Mouse (Mus musculus): ENCODE measurements around the gene Nxpe4. TPM values are rescaled to one million over a fixed set of nuclear protein-coding genes. Genes with fewer than 3 reads are reported as not detected.
"Not testable (repeated sequence)": the region's sequence is repeated elsewhere in the genome, so short reads cannot be mapped to it uniquely, and the experiment has no call there.

Nxpe4 gene
- polyA plus RNA-seq, 1 experiment from 2014 or later, result 9.3 TPM

- no peaks in the 10 kb centered on the region for H3K4me1 ChIP-seq (ENCODE audit: control insufficient read depth, insufficient read depth, low read length)
- no peak overlapping the region for H3K9ac ChIP-seq (replicated peaks; ENCODE audit: low read depth, low read length)
- ATAC-seq (ENCODE audit: low read depth), result no peak
- no peaks in the 10 kb centered on the region for H3K9me3 ChIP-seq (ENCODE audit: control insufficient read depth, low read length)
- no peak overlapping the region for H3K4me2 ChIP-seq (ENCODE audit: low read depth, low read length)
- no peak overlapping the region for H3K4me3 ChIP-seq (ENCODE audit: low read depth, low read length)
- H3K36me3 ChIP-seq (ENCODE audit: control insufficient read depth, insufficient read depth, low read length), result no peaks in the 10 kb centered on the region
- 86% methylated on average over 10 of the region's 10 CpGs for WGBS
- no peak overlapping the region for H3K27ac ChIP-seq (ENCODE audit: low read depth, low read length)
- no peaks in the 10 kb centered on the region for H3K27me3 ChIP-seq (ENCODE audit: control insufficient read depth, insufficient read depth, low read length)
These were observed 245.9 kb downstream of the Nxpe4 start for GRCm38 (mm10) chr9:48407549-48408327.

GRCm38 (mm10) chr9:48410217-48411035 is 248.6 kb downstream of the Nxpe4 start:
- H3K36me3 ChIP-seq (ENCODE audit: control insufficient read depth, insufficient read depth, low read length), result no peaks in the 10 kb centered on the region
- H3K9me3 ChIP-seq (ENCODE audit: control insufficient read depth, low read length), result no peaks in the 10 kb centered on the region
- WGBS, result 87% methylated on average over 6 of the region's 6 CpGs
- no peaks in the 10 kb centered on the region for H3K27me3 ChIP-seq (ENCODE audit: control insufficient read depth, insufficient read depth, low read length)
- H3K4me1 ChIP-seq (ENCODE audit: control insufficient read depth, insufficient read depth, low read length), result no peaks in the 10 kb centered on the region
- H3K27ac ChIP-seq (ENCODE audit: low read depth, low read length), result no peak overlapping the region
- no peak overlapping the region for H3K4me2 ChIP-seq (ENCODE audit: low read depth, low read length)
- H3K9ac ChIP-seq (replicated peaks; ENCODE audit: low read depth, low read length), result no peak overlapping the region
- H3K4me3 ChIP-seq (ENCODE audit: low read depth, low read length), result no peak overlapping the region
- no peak for ATAC-seq (ENCODE audit: low read depth)

GRCm38 (mm10) chr9:48413591-48413990 is 251.8 kb downstream of the Nxpe4 start:
- Histone ChIP-seq H3K27ac (ENCODE audit: low read depth, low read length) (no peak overlapping the region), H3K27me3 (ENCODE audit: control insufficient read depth, insufficient read depth, low read length) (no peaks in the 10 kb centered on the region), H3K4me3 (ENCODE audit: low read depth, low read length) (no peak overlapping the region), H3K4me2 (ENCODE audit: low read depth, low read length) (no peak overlapping the region), H3K4me1 (ENCODE audit: control insufficient read depth, insufficient read depth, low read length) (no peaks in the 10 kb centered on the region), H3K9ac (replicated peaks; ENCODE audit: low read depth, low read length) (no peak overlapping the region), H3K9me3 (ENCODE audit: control insufficient read depth, low read length) (no peaks in the 10 kb centered on the region), H3K36me3 (ENCODE audit: control insufficient read depth, insufficient read depth, low read length) (no peaks in the 10 kb centered on the region)
- ATAC-seq (ENCODE audit: low read depth), result no peak
- WGBS, result 82% methylated on average over 2 of the region's 2 CpGs

- H3K9ac ChIP-seq (replicated peaks; ENCODE audit: low read depth, low read length); H3K4me3 ChIP-seq (ENCODE audit: low read depth, low read length); H3K27me3 ChIP-seq (ENCODE audit: control insufficient read depth, insufficient read depth, low read length); H3K4me2 ChIP-seq (ENCODE audit: low read depth, low read length); H3K4me1 ChIP-seq (ENCODE audit: control insufficient read depth, insufficient read depth, low read length); ATAC-seq (ENCODE audit: low read depth); H3K9me3 ChIP-seq (ENCODE audit: control insufficient read depth, low read length); H3K36me3 ChIP-seq (ENCODE audit: control insufficient read depth, insufficient read depth, low read length); H3K27ac ChIP-seq (ENCODE audit: low read depth, low read length): not testable (repeated sequence)
- WGBS, result 90% methylated on average over 8 of the region's 8 CpGs
These were observed 255.5 kb downstream of the Nxpe4 start for GRCm38 (mm10) chr9:48417366-48417765.

GRCm38 (mm10) chr9:48417994-48418393 is 256.2 kb downstream of the Nxpe4 start:
- ATAC-seq (ENCODE audit: low read depth), result no peak
- Histone ChIP-seq H3K27me3 (ENCODE audit: control insufficient read depth, insufficient read depth, low read length) (no peaks in the 10 kb centered on the region), H3K4me1 (ENCODE audit: control insufficient read depth, insufficient read depth, low read length) (no peaks in the 10 kb centered on the region), H3K4me2 (ENCODE audit: low read depth, low read length) (no peak overlapping the region), H3K9ac (replicated peaks; ENCODE audit: low read depth, low read length) (no peak overlapping the region), H3K4me3 (ENCODE audit: low read depth, low read length) (no peak overlapping the region), H3K36me3 (ENCODE audit: control insufficient read depth, insufficient read depth, low read length) (no peaks in the 10 kb centered on the region), H3K27ac (ENCODE audit: low read depth, low read length) (no peak overlapping the region), H3K9me3 (ENCODE audit: control insufficient read depth, low read length) (no peaks in the 10 kb centered on the region)
- WGBS, result 80% methylated on average over 3 of the region's 3 CpGs

GRCm38 (mm10) chr9:48418397-48418796 is 256.6 kb downstream of the Nxpe4 start:
- no peak overlapping the region for H3K27ac ChIP-seq (ENCODE audit: low read depth, low read length)
- ATAC-seq (ENCODE audit: low read depth), result no peak
- WGBS, result 82% methylated on average over 2 of the region's 2 CpGs

GRCm38 (mm10) chr9:48418829-48419228 is 257.0 kb downstream of the Nxpe4 start:
- WGBS, result 82% methylated on average over 8 of the region's 8 CpGs
- Histone ChIP-seq H3K27me3 (ENCODE audit: control insufficient read depth, insufficient read depth, low read length) (no peaks in the 10 kb centered on the region), H3K4me3 (ENCODE audit: low read depth, low read length) (no peak overlapping the region), H3K9me3 (ENCODE audit: control insufficient read depth, low read length) (no peaks in the 10 kb centered on the region), H3K4me2 (ENCODE audit: low read depth, low read length) (no peak overlapping the region), H3K9ac (replicated peaks; ENCODE audit: low read depth, low read length) (no peak overlapping the region), H3K36me3 (ENCODE audit: control insufficient read depth, insufficient read depth, low read length) (no peaks in the 10 kb centered on the region), H3K27ac (ENCODE audit: low read depth, low read length) (no peak overlapping the region), H3K4me1 (ENCODE audit: control insufficient read depth, insufficient read depth, low read length) (no peaks in the 10 kb centered on the region)
- no peak for ATAC-seq (ENCODE audit: low read depth)

More at GRCm38 (mm10) chr9:48418397-48418796, 256.6 kb downstream of the Nxpe4 start:
- no peaks in the 10 kb centered on the region for H3K36me3 ChIP-seq (ENCODE audit: control insufficient read depth, insufficient read depth, low read length)
- no peak overlapping the region for H3K4me2 ChIP-seq (ENCODE audit: low read depth, low read length)
- H3K9ac ChIP-seq (replicated peaks; ENCODE audit: low read depth, low read length), result no peak overlapping the region
- no peaks in the 10 kb centered on the region for H3K9me3 ChIP-seq (ENCODE audit: control insufficient read depth, low read length)
- H3K4me3 ChIP-seq (ENCODE audit: low read depth, low read length), result no peak overlapping the region
- no peaks in the 10 kb centered on the region for H3K4me1 ChIP-seq (ENCODE audit: control insufficient read depth, insufficient read depth, low read length)
- H3K27me3 ChIP-seq (ENCODE audit: control insufficient read depth, insufficient read depth, low read length), result no peaks in the 10 kb centered on the region

GRCm38 (mm10) chr9:48420437-48420836 is 258.6 kb downstream of the Nxpe4 start:
- WGBS, result 76% methylated on average over 7 of the region's 7 CpGs
- no peak overlapping the region for H3K4me3 ChIP-seq (ENCODE audit: low read depth, low read length)
- H3K4me2 ChIP-seq (ENCODE audit: low read depth, low read length), result no peak overlapping the region
- H3K9ac ChIP-seq (replicated peaks; ENCODE audit: low read depth, low read length), result no peak overlapping the region
- ATAC-seq (ENCODE audit: low read depth), result no peak
- no peaks in the 10 kb centered on the region for H3K4me1 ChIP-seq (ENCODE audit: control insufficient read depth, insufficient read depth, low read length)
- H3K36me3 ChIP-seq (ENCODE audit: control insufficient read depth, insufficient read depth, low read length), result no peaks in the 10 kb centered on the region
- H3K27me3 ChIP-seq (ENCODE audit: control insufficient read depth, insufficient read depth, low read length), result no peaks in the 10 kb centered on the region
- no peak overlapping the region for H3K27ac ChIP-seq (ENCODE audit: low read depth, low read length)
- no peaks in the 10 kb centered on the region for H3K9me3 ChIP-seq (ENCODE audit: control insufficient read depth, low read length)

- no peak for ATAC-seq (ENCODE audit: low read depth)
- Histone ChIP-seq H3K36me3 (ENCODE audit: control insufficient read depth, insufficient read depth, low read length) (no peaks in the 10 kb centered on the region), H3K9me3 (ENCODE audit: control insufficient read depth, low read length) (no peaks in the 10 kb centered on the region), H3K4me1 (ENCODE audit: control insufficient read depth, insufficient read depth, low read length) (no peaks in the 10 kb centered on the region), H3K27ac (ENCODE audit: low read depth, low read length) (no peak overlapping the region), H3K4me2 (ENCODE audit: low read depth, low read length) (no peak overlapping the region), H3K4me3 (ENCODE audit: low read depth, low read length) (no peak overlapping the region), H3K27me3 (ENCODE audit: control insufficient read depth, insufficient read depth, low read length) (no peaks in the 10 kb centered on the region), H3K9ac (replicated peaks; ENCODE audit: low read depth, low read length) (no peak overlapping the region)
- WGBS, result 75% methylated on average over 2 of the region's 2 CpGs
These were observed 259.2 kb downstream of the Nxpe4 start for GRCm38 (mm10) chr9:48421029-48421428.

Data from neural tube, embryonic 14.5 days (tissue).